Mouse (Mus musculus) lung, embryonic 16.5 days (tissue): ENCODE measurements around the gene Nav2. TPM values are rescaled to one million over a fixed set of nuclear protein-coding genes. Genes with fewer than 3 reads are reported as not detected.
A peak's percentile ranks its signal among the peaks of the same experiment; 100 is the strongest.

ENCODE experiments used
- ATAC-seq: fragments of 200-750 bp; cut with Nextera tagmentation; 2 replicates; pipeline ENCODE4 v1.8.0; 2017; ENCODE audit warnings: low read depth, mild to moderate bottlenecking, moderate library complexity
- H3K27ac ChIP-seq: fragments of 300-500 bp; sonication (generic); 2 replicates; pipeline ENCODE4 v1.5.1; 2014; ENCODE audit warnings: mild to moderate bottlenecking, control low read depth, low read length
- H3K27me3 ChIP-seq: fragments of 300-500 bp; sonication (generic); 2 replicates; pipeline ENCODE4 v1.6.1; 2014; ENCODE audit warnings: low read depth, low read length, mixed read lengths; ENCODE audit not compliant: control insufficient read depth, insufficient read depth
- H3K36me3 ChIP-seq: fragments of 300-500 bp; sonication (generic); 2 replicates; pipeline ENCODE4 v1.6.1; 2014; ENCODE audit warnings: low read length; ENCODE audit not compliant: control insufficient read depth, insufficient read depth
- H3K4me1 ChIP-seq: fragments of 300-500 bp; sonication (generic); replicated peaks from 2 replicates; pipeline ENCODE4 v1.6.1; 2014; ENCODE audit warnings: low read length, mixed read lengths; ENCODE audit not compliant: control insufficient read depth, insufficient read depth
- H3K4me2 ChIP-seq: fragments of 300-500 bp; sonication (generic); 2 replicates; pipeline ENCODE4 v1.6.1; 2014; ENCODE audit warnings: low read depth, low read length, control low read depth
- H3K4me3 ChIP-seq: fragments of 300-500 bp; sonication (generic); 2 replicates; pipeline ENCODE4 v1.5.1; 2014; ENCODE audit warnings: mild to moderate bottlenecking, low read length, control low read depth
- H3K9ac ChIP-seq: fragments of 300-500 bp; sonication (generic); 2 replicates; pipeline ENCODE4 v1.6.1; 2014; ENCODE audit warnings: low read length, control low read depth
- H3K9me3 ChIP-seq: fragments of 300-500 bp; sonication (generic); 2 replicates; pipeline ENCODE4 v1.6.1; 2016; ENCODE audit warnings: low read length; ENCODE audit not compliant: control insufficient read depth
- WGBS: fragments of 180-500 bp; shearing (Covaris S2); extraction: QIAGEN DNeasy Blood & Tissue Kit; methylation state at CpG from one replicate; pipeline ENCODE4 v1.1.7; 2014; 5-methylcytosine and 5-hydroxymethylcytosine counted together
- polyA plus RNA-seq: library from polyadenylated mRNA; unstranded; fragments of >200 nt; fragmentation: Nextera tagmentation; extraction: Ambion mirVana; gene quantifications from 2 replicates; pipeline ENCODE4 v1.2.1, GENCODE M21; 2015

Gene Nav2
- polyA plus RNA-seq, 1 experiment from 2014 or later, result 27.3 TPM

- peak overlapping the region; percentile 55 for H3K4me3 ChIP-seq
- peak overlapping the region; percentile 83 for H3K4me2 ChIP-seq
- no peaks in the 10 kb centered on the region for H3K9me3 ChIP-seq
- 1% methylated on average over 33 of the region's 33 CpGs for WGBS
- no peaks in the 10 kb centered on the region for H3K36me3 ChIP-seq
- peaks cover 79% of the 10 kb centered on the region for H3K27me3 ChIP-seq
- peak; percentile 89 for ATAC-seq
- peak overlapping the region; percentile 47; the same call in 1 of the 2 replicates for H3K9ac ChIP-seq
- H3K4me1 ChIP-seq, result peaks cover 28% of the 10 kb centered on the region
- no peak overlapping the region for H3K27ac ChIP-seq
These were observed 725.0 kb downstream of the Nav2 start for GRCm38 (mm10) chr7:49633375-49633956.

GRCm38 (mm10) chr7:49634291-49635073, 726.0 kb downstream of the Nav2 start:
- ATAC-seq, result no peak
- H3K4me3 ChIP-seq, result peak overlapping the region; percentile 55
- H3K9me3 ChIP-seq, result no peaks in the 10 kb centered on the region
- H3K4me2 ChIP-seq, result peak overlapping the region; percentile 83
- H3K27ac ChIP-seq, result no peak overlapping the region
- no peaks in the 10 kb centered on the region for H3K36me3 ChIP-seq
- no peak overlapping the region for H3K9ac ChIP-seq
- 1% methylated on average over 26 of the region's 26 CpGs for WGBS
- peaks cover 88% of the 10 kb centered on the region for H3K27me3 ChIP-seq
- H3K4me1 ChIP-seq, result peaks cover 36% of the 10 kb centered on the region

- H3K4me2 ChIP-seq, result peak overlapping the region; percentile 83; the same call in 1 of the 2 replicates
- ATAC-seq, result no peak
- no peaks in the 10 kb centered on the region for H3K9me3 ChIP-seq
- H3K36me3 ChIP-seq, result no peaks in the 10 kb centered on the region
- peaks cover 36% of the 10 kb centered on the region for H3K4me1 ChIP-seq
- peaks cover 91% of the 10 kb centered on the region for H3K27me3 ChIP-seq
- H3K27ac ChIP-seq, result no peak overlapping the region
- 1% methylated on average over 35 of the region's 35 CpGs for WGBS
- no peak overlapping the region for H3K9ac ChIP-seq
- peak overlapping the region; percentile 55 for H3K4me3 ChIP-seq
These were observed 726.6 kb downstream of the Nav2 start for GRCm38 (mm10) chr7:49635074-49635621.

GRCm38 (mm10) chr7:49635971-49636370, 727.5 kb downstream of the Nav2 start:
- H3K9ac ChIP-seq, result no peak overlapping the region
- no peak for ATAC-seq
- under 1% methylated on average over 22 of the region's 22 CpGs for WGBS
- no peaks in the 10 kb centered on the region for H3K9me3 ChIP-seq
- H3K36me3 ChIP-seq, result no peaks in the 10 kb centered on the region
- no peak overlapping the region for H3K27ac ChIP-seq
- peaks cover 91% of the 10 kb centered on the region for H3K27me3 ChIP-seq
- peaks cover 36% of the 10 kb centered on the region for H3K4me1 ChIP-seq
- H3K4me2 ChIP-seq, result no peak overlapping the region
- no peak overlapping the region for H3K4me3 ChIP-seq

GRCm38 (mm10) chr7:49636491-49637115, 728.1 kb downstream of the Nav2 start, which contains the start of gene Dbx1:
TSS of gene Dbx1 (minus strand) at chr7:49636849.
- no peak within 1 kb of the TSS for H3K9ac ChIP-seq
- 1% methylated on average over 33 of the region's 33 CpGs for WGBS
- no peaks in the 10 kb centered on the region for H3K36me3 ChIP-seq
- no peak within 1 kb of the TSS for H3K4me3 ChIP-seq
- peaks cover 89% of the 10 kb centered on the region for H3K27me3 ChIP-seq
- no peaks in the 10 kb centered on the region for H3K9me3 ChIP-seq
- ATAC-seq, result no peak
- H3K4me2 ChIP-seq, result no peak within 1 kb of the TSS
- H3K4me1 ChIP-seq, result peaks cover 36% of the 10 kb centered on the region
- H3K27ac ChIP-seq, result no peak within 1 kb of the TSS

- H3K27ac ChIP-seq, result no peak overlapping the region
- H3K4me3 ChIP-seq, result no peak overlapping the region
- no peaks in the 10 kb centered on the region for H3K9me3 ChIP-seq
- WGBS, result 2% methylated on average over 9 of the region's 9 CpGs
- no peak overlapping the region for H3K9ac ChIP-seq
- no peak for ATAC-seq
- H3K4me1 ChIP-seq, result peaks cover 36% of the 10 kb centered on the region
- no peaks in the 10 kb centered on the region for H3K36me3 ChIP-seq
- no peak overlapping the region for H3K4me2 ChIP-seq
- H3K27me3 ChIP-seq, result peaks cover 82% of the 10 kb centered on the region
These were observed 728.8 kb downstream of the Nav2 start for GRCm38 (mm10) chr7:49637281-49637680.

- WGBS, result 1% methylated on average over 21 of the region's 21 CpGs
- no peak overlapping the region for H3K4me2 ChIP-seq
- H3K27me3 ChIP-seq, result peaks cover 74% of the 10 kb centered on the region
- no peak for ATAC-seq
- no peaks in the 10 kb centered on the region for H3K9me3 ChIP-seq
- no peak overlapping the region for H3K9ac ChIP-seq
- peaks cover 32% of the 10 kb centered on the region for H3K4me1 ChIP-seq
- no peaks in the 10 kb centered on the region for H3K36me3 ChIP-seq
- H3K27ac ChIP-seq, result no peak overlapping the region
- H3K4me3 ChIP-seq, result no peak overlapping the region
These were observed 729.5 kb downstream of the Nav2 start for GRCm38 (mm10) chr7:49637851-49638663.

GRCm38 (mm10) chr7:49638941-49639776, 730.6 kb downstream of the Nav2 start:
- H3K4me1 ChIP-seq, result peaks cover 21% of the 10 kb centered on the region
- H3K9me3 ChIP-seq, result no peaks in the 10 kb centered on the region
- H3K4me2 ChIP-seq, result peak overlapping the region; percentile 45
- H3K4me3 ChIP-seq, result peak overlapping the region; percentile 31
- no peaks in the 10 kb centered on the region for H3K36me3 ChIP-seq
- WGBS, result 4% methylated on average over 35 of the region's 35 CpGs
- H3K9ac ChIP-seq, result no peak overlapping the region
- no peak for ATAC-seq
- peaks cover 64% of the 10 kb centered on the region for H3K27me3 ChIP-seq
- H3K27ac ChIP-seq, result no peak overlapping the region
